Mouse (Mus musculus) lung, postnatal 14 days (tissue): ENCODE measurements at regions not wholly inside any gene's neighbourhood (a gene's known extent, or its start where the extent isn't known, plus 50 kb on each side); places are given as distances from the start of the nearest gene placed in this dataset.

Experiments used
- DNase-seq: peaks from one replicate; pipeline ENCODE4 v3.0.0; 2021

DNA sequence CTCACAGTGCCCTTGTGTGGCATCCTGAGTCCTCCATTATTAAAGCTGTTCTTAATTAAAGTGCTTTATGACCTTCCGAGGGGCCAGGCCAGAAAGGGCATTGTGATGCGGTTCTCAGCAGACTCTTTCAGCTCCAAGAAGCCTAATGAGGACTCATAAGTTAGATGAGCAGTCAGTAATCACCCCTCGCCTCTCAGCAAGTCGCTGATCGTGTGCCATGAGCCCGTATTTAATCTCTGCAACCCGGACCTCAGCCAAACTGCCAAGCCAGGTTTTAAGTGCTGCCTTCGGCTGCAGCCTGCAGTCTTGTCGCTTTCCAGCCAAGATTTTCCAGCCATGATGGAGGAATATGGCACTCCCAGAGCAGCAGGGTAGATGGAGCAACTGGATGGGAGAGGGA, 56.1 kb upstream of the Rbfox1 start:
- no peak for DNase-seq

DNA sequence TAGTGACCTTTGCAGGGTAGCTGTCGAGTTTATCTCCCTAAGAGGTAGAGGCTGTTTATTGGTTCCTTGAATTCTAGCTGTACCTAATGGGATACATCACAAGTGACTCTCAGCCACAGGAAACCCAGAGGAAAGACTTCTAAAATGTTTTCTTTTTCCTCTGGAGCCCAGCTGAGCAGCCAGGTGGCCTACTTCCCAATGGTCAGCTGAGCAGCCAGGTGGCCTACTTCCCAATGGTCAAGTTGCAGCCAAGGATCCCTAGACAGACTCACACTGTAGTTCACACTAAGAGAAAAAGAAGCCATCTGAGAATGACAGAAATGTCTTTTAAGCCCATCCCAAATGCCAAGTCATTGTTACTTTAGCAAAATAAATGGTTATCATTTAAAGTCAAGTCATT, 61.8 kb upstream of the Rbfox1 start:
- no peak for DNase-seq

DNA sequence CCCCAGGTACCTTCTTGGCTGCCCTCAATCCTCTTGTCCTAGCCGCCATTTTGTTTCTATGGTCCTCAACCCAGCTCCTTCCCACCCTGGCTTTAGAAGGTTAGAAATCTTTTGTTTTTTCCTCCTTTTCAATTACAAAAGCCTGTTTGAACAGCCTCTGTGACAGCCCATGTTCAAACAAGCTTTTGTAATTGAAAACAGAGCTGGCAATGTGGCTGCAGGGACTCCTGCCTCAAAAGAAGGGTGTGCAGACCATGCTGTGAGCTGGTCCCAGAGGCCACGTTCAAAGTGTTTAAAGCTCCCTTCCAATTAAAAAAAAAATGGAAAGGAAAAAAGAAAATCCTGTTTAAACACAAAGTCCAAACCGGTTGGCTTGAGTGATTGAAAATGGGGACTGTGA, 68.0 kb upstream of the Rbfox1 start:
- no peak for DNase-seq

DNA sequence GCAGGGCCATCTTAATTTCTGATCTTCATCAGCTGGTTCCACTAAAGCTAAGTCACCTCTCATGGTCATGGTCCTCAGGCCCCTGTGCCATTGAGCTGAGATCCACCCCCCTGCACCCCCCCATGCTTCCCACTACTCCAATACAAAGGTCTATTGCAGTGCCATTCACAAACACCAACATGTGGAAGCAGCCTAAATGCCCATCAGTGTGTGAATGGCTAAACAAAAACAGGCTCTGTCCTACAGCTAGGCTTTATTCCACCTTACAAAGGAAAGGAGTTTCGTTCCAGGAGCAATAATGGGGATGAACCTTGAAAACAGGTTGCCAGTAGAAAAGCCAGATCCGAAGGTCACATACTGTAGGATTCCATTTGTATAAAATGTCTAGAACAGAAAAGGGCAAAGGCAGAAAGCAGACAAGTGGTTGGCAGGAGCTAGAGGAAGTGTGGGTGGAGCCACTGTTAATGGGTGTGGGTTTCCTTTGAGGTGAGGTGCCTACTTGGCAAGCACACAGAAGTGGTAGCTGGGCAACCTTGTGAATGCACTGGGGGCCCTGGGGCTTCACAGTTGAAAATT, 72.8 kb upstream of the Rbfox1 start:
- DNase-seq, result no peak

DNA sequence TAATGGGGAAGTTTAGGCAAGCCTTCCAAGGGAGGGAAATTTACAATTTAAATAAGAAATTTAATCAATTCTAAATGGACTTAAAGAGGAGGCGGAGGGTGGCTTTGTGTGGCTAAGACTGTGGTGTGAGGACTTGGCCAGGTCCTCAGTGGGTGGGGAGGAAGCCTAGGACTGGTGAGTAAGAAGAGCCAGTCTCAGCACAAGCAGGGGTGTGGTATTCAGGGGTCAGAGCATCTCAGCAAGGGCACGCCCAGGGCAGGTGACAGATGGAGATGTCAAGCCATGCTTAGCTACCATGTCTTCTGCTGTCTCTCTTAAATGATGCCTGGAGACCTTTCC, 73.5 kb upstream of the Rbfox1 start:
- DNase-seq, result no peak

DNA sequence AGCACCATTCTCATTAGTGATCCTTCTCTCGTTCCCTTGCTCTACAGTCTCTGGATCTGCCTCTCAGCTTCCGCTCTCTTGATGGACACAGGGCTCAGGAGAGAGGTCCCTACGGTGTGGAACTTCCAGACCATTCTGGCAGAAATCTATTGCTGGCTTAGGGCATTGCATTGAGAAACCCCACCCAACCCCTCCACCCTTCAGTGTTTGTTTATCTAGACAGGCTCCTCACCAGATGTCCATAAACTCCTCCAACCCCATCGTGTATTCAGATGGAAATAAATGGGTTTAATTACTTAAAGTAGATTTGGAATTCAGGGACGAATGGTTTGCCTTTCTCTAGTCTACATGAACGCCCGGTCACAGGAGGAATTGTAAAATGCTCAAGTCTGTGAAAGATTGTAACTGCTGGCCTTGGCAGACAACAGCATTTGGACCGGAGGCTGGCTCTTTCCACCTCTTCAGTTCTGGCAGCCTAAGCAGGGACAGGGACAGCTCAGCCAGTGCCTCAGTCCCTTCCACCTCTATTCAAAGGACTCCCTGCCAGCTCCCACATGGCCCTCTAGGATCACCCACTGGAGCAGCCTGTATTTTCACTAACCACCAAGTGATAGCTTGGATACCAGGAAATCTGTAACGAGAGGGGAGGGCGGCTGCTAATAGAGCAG, 74.0 kb upstream of the Rbfox1 start:
- no peak for DNase-seq

DNA sequence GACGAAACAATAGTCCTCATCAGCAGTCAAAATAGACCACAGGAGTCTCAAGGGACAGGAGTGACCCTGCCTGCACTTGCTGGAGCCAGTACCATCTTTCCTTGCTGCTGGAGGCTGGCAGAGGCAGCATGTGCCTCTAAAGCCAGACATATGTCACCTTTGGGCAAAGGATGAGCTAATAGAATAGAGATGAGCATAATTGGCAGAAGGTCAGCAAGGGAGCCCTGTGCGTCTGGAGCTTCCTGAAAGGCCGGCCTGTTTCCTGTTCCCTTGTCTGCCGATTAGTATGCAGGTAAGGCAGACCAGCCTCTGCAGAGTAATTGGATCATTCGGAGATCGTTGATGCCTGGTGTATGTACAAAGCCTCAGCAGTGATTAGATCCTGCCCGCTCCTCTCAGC, 87.0 kb upstream of the Rbfox1 start:
- no peak for DNase-seq

DNA sequence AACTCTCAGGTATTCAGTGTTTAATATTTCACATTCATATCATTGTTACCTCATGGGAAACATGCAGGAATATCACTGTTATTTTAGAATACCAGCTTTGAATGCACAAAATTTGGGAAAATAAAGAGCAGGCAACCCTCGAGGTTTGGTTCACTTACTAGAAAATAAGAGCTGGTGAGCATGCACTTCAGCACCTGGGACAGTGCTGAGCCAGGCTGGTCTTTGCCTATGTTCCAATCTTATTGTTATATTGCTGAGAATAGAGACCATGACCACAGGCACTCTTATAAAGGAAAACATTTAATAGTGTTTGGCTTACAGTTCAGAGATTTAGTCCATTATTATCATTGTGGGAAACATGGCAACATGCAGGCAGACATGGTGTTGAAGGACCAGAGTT, 92.9 kb upstream of the Rbfox1 start:
- DNase-seq, result no peak

DNA sequence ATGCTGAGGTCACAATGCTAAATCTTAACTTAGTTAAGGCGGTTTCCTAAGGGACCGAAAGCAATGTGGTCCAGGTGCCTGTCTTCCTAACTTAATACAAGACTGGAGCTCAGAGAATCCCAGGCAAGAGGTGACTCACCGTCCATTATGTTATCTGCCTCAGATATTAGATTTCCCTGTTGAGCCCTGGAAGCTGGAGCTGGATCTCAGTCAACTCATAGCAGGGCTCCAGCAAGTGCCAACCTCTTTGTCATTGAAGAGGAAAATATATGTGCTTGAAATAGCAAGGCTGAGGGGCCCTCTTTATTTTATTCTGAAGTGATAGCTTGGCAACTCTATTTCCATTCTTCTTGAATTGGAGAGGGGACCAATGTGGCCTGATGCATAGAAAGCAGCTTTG, 95.0 kb upstream of the Rbfox1 start:
- no peak for DNase-seq

DNA sequence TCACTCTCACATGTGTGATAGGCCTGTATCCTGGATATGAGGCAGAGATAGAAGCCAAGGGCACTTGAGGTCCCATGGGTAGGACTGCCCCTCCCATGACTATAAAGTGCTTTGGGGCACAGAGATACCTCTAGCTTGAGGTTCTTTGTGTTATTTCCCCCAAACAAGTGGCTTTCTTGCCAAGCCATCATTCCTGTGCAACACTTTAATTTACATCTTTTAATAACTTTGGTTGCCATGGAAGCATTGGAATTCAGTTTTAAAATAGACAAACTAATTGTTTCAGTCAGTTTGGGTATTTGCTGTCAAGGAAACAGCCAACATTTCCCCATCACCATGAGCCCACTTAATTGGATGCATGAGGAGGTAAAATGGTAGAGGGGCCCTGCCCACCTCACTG, 97.9 kb upstream of the Rbfox1 start:
- DNase-seq, result no peak

DNA sequence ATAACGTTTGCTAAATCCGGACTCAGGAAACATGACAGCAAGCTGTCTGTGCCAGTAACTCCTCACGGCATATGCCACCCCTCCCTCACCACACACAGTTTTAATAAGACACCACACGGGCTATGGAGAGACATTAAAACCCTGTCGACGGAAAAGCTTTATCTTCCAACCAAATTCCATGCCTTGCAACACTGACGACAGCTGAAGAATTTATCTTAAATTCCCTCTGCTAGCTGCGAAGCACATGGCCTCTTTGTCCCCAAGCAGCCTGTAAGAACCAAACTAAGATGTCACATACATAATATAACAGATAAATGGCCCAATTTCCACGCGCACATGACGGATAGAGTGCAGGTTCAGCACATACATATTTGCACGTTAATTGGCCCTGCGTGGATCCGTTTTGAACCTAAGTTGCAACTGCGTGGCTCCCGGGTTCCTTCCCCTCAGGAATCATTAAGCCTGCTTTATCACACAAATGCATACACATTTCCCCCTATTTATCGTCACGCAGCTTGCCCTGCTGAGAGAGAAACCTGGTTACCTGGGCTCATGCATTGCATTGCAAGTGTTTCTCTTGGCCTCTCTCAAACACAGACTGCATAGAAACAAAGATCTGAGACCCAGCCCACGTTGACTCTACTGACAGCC, 118.3 kb upstream of the Rbfox1 start:
- no peak for DNase-seq

DNA sequence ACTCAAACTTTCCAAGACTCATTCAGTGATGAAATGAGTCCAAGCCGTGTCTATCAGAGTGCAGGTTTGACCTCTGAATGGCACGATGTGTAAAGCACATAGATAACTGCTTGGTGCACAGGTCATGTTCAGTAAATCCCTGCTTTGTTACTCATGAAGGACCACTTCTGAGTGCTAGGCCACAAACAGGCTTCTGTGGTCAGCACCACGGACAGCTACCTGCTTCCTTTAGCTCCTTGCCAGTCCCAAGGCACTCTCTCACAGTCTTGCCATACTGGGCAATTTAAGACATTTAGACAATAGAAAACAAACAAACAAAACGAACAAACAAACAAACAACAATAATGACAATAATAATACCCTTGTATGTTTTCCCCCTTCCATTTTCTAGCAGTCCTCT, 120.0 kb upstream of the Rbfox1 start:
- peak; percentile 38 for DNase-seq

DNA sequence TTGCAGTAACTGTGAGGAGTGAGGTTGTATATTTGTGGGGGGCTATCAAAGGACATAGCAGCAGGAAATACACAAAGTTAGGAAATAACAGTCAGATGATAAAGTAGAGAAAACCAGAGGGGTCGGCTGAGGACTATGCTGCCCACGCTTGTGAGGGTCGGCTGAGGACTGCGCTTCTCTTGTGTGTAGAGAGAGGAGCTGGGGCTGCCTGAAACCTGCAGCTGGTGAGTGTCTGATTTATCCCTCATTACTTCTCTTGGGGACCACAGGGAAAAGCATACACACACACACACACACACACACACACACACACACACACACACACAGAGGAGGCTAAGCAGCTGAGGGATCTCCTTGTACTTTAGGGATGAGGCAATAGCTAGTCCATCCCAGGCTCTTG, 124.3 kb upstream of the Rbfox1 start:
- DNase-seq, result no peak

DNA sequence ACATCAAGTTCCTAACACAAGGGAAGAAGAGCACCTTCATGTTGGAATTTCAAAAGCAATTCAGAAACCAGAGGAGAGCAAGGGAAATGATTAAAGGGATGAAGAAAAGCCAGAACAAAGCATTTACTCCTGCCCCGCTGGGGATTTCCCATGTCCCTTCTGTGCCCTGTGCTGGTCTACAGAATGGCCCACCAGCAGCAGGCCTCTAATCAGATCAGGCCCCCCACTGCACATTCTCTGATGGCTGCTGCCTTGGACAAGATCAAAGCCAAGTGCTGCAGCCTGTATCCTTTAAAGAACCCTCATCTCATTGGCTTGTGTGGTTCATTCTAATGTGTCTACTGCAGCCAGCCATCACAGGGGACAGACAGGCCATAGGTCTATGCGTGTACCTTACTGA, 126.1 kb upstream of the Rbfox1 start:
- no peak for DNase-seq

DNA sequence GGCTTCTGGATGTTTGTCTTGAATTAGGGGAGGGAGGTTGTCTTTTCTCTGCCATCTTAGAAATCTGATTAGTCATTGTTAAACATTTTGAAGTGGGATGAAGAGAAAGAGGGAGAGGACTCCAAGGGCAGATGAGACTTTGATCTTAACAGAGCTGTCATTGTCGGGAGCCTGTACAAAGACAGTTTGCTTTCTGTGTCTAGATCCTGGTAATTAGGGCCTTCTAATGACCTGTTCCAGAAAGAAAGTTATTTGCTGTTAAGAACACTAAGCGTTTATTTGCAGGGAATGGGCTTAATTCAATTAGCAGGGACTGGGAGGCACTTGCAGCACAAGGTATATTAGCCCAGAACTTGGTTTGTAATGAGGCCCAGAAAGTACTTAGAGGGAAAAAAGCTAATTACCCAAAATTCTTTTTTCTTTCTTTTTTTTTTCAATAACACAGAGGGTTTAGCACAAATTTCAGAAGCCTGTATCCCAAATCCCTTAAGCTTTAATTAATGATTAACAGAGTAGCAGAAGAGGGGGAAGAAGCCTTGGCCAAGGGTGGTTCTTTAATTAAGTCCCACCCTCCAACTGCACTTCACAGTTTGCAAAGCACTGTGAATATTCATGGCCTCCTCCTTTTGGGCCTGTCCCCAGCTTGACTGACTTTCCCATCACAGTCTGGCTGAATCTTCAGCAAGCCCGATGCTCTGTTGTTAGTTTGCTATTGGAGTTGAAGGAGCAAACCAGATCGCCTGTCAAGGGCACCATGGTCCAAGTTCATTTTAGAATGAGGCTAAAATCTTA, 142.2 kb upstream of the Rbfox1 start:
- no peak for DNase-seq

DNA sequence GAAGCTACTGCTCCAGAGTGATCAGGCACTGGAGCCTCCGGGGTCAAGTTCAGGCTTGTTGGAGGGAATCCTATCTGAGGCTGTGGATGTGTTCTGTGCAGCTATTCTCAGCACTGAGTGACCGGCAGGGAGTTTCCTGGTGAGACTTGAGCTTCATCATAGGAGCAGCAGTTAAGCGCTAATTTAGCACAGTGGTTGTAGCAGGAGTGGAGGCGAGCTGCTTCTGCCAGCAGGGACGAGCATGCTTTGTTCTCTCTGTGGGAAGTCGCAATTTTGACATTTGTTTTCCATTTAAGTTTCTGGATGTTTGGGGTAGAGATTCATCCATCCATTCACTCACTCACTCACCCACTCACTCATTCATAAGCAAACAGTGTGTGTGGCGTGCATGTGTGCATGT, 144.4 kb upstream of the Rbfox1 start:
- DNase-seq, result no peak

DNA sequence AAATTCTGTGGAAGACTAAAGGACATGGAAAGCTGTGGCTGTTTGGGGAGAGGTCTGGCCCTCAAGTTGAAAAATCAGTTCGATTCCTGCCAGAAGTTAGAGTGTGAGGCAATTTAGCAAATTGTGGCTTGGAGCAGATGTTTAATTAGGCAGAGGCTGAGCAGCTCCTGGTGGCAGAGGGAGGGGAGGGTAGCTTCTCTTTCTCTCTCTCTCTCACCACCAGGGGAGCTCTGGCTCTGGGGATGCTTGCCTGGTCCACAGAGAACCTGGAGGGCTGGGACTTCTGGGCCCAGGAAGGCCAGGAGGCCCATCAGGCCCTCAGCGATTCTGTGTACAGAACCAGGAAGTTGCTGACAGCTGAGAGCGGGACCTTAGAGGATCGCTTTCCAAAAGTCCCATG, 151.5 kb upstream of the Rbfox1 start:
- DNase-seq, result no peak

DNA sequence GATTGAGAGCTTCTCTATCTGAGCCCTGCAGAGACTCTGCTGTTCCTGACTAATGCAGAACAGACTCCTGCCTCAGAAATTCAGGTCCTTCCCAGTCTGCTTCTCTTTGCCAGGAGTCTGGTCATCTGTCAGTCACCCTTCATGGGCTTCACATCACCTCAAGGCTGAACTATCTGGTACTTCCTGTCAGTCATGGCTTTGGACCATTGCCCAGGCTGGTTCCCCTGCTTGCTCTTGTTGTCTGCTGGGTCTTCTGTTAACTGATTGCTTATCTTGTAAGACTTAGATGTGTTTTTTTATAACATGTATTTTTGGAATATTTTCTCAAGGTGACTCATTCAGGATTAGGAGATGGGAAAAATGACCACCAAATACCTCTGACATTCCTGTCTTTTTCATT, 162.6 kb upstream of the Rbfox1 start:
- DNase-seq, result no peak

DNA sequence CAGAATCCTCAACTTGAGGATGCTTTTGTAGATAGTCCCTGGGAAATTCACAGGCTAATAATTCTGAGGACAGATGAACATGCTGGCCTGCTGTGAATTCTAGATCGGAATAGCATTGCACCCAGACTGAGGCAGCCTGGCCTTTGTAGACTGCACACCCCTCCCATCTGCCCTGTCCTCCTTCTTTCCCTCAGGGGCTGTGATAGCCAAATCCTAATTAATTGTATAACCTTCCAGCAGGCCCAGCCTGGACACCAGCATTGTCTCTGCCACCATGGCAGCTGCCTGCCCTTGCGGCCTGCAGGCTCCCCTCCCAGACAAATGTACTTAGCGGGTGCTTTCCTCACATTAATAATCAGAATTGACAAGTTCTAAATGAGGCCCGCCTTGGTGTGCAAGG, 171.7 kb upstream of the Rbfox1 start:
- DNase-seq, result no peak

DNA sequence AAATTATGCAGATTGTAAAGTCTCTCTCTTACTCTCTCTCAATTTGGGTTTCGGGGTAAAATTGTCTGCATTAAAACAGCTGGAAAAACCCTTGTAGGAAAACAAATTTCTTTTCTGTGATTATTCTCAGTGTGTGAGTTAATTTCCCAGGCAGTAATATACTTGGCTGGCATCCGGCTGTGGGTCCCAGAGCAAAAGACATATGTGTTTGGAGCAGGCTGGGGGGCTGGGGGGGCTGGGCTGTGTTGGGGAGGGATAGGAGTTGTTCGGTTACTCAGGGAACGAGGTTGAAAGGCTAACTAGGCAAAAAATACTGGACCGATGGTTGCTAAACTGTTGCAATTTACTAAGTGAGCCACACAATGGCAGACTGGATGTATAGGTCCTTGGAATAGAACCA, 175.3 kb upstream of the Rbfox1 start:
- no peak for DNase-seq

DNA sequence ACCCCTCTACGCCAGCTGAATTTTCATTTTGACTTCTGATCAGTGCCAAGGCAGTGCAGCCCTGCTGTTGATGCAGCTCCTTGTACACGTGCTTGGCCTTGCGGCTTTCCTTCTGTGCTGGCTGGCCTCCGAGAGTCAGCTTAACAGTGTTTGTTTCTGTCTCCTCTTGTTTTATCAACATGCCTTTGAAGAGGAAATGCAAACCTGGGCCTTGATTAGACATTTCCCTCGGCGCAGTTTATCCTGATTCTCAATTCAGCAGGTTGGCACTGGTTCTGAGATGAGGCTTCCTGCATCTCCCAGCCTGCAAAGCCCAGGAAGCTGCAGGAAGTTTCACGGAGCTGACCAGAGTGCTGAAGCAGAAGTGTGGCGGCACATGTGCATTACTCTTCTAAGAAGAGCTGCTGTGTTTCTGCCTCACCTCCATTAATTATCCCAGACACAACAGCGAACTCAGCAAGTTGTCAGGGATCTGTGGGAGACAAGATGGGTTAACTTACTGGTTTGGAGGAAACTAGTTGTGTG, 184.4 kb upstream of the Rbfox1 start:
- peak; percentile 2 for DNase-seq

DNA sequence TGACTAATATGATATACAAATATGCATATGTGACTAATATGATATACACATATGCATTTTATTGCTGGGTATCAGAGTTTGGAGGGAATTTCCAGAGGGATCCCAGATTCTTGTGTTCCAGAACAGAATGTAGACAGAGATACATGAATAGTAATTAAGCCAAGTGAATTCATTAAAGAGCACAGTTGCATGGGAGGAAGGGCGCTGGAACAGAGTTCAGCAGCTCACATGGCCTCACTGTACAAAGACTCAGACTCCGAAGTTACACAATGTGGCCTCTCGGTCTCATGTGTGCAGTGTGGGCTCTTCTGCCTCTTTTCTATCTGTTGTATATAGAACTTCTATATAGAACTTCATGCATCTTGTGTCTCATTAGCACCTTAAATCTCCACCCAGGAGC, 196.8 kb upstream of the Rbfox1 start:
- DNase-seq, result no peak

DNA sequence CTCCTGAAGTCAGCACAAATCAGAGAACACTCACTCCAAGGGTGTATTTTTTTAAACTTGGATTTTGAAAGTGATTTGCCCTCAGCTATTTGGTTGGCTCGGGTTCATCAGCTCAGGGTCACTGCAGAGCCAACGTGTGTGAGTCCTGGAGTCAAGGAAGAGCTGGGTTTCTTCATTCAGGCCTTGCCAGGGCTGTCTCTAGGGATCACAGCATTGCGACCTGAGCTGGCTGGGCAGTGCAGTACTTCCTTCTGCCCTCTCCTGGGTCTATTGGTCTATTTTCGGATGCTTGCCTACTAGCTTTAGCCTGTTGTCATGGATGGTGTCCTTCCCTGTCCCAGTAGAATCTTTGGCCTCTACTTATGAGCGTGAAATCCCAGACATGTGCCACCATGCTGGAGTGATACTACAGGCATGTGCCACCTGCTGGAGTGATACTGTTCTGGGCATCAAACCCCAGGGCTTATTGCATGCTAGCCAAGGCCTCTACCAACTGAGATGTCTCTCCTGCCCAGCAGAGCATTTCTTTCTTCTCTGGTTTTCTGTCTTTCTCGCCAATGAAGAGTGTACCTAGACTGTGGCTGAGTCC, 211.7 kb upstream of the Rbfox1 start:
- DNase-seq, result no peak

DNA sequence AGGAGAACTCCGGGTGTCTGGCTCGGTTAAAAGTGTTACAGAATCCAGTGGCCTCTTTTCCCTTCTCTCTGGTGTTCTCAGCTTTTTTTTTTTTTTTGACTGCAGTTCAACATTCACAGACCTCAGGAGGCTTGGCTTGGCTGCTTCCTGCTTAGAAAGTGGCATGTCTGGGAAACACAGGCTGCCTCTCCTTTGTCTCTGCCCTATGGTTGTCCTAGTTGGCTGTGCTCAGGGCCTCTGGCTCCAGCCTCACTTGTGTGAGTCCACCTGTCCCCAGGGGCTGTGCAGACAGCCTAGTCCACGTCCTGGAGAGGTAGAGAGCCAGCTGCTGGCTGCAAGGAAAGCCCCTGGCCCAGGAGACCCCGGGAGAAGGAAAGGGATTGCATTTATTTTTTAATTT, 212.3 kb upstream of the Rbfox1 start:
- no peak for DNase-seq
